Mouse (Mus musculus): Measurements from ENCODE around the gene Fam126a.
A peak's percentile ranks its signal among the peaks of the same experiment; 100 is the strongest.

Gene Fam126a

DNA sequence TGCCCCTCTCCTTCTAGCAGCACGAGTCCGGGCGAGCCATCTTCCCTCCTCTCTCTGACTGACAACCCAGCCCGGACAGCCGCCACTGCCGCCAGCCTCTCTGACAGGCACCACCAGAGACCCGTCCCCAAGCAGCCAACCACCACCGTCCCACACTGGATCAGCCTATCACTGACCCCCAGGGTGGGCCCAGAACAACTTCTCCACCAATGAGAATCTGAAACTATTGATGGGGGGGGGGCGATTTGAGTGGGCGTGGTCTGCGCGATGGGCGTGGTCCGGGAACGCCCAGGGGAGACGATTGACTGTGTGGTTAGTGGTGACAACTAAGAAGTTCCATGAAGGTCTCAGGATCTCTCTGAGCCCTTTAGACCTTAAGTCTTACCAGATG, at the start of gene Fam126a:
Gene Fam126a, minus strand, starts transcription at position 112 of the 391 bp plus-strand sequence.
- DNase-seq (ENCODE audit: low spot score in 2 of 2): peak; percentile 93 to 94

- DNase-seq (ENCODE audit: low spot score in 2 of 2): no peak
Observed at GRCm38 (mm10) chr5:24078420-24079179, 48.1 kb upstream of the Fam126a start.

GRCm38 (mm10) chr5:24077739-24078306, 47.3 kb upstream of the Fam126a start:
- no peak for DNase-seq (ENCODE audit: low spot score in 2 of 2)

GRCm38 (mm10) chr5:24076986-24077718, 46.7 kb upstream of the Fam126a start:
- DNase-seq (ENCODE audit: low spot score in 2 of 2): peak; percentile 64 to 71

- DNase-seq (ENCODE audit: low spot score in 2 of 2): no peak
Observed at GRCm38 (mm10) chr5:24072031-24072430, 41.5 kb upstream of the Fam126a start.

DNA sequence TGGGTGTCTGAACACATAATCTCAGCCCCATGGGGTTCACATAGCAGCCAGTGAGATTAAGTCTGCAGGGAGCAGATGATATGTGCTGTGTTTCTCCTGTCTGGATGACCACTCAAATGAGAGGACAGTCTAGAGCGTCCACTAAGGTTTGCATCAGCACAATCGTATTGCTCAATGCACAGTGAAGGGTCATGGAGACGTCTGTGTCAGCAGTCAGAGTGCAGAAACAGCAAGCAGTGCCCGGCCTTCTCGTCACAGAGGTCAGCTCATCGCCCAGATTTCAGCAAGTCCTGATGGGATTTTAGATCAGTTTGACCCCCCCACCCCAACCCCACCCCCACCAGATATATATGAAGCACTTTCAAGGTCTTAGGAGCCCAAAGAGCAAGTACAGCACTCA, 38.5 kb upstream of the Fam126a start:
- no peak for DNase-seq (ENCODE audit: low spot score in 2 of 2)

- peak in 1 of 2 experiments; percentile 23 for DNase-seq (ENCODE audit: low spot score in 2 of 2)
Observed at GRCm38 (mm10) chr5:24063545-24063944, 33.1 kb upstream of the Fam126a start.

GRCm38 (mm10) chr5:24063034-24063433, 32.5 kb upstream of the Fam126a start:
- no peak for DNase-seq (ENCODE audit: low spot score in 2 of 2)

GRCm38 (mm10) chr5:24060949-24061348, 30.5 kb upstream of the Fam126a start:
- DNase-seq (ENCODE audit: low spot score in 2 of 2): no peak

GRCm38 (mm10) chr5:24057592-24057991, 27.1 kb upstream of the Fam126a start:
- no peak for DNase-seq (ENCODE audit: low spot score in 2 of 2)

GRCm38 (mm10) chr5:24056865-24057264, 26.4 kb upstream of the Fam126a start:
- DNase-seq (ENCODE audit: low spot score in 2 of 2): no peak

DNA sequence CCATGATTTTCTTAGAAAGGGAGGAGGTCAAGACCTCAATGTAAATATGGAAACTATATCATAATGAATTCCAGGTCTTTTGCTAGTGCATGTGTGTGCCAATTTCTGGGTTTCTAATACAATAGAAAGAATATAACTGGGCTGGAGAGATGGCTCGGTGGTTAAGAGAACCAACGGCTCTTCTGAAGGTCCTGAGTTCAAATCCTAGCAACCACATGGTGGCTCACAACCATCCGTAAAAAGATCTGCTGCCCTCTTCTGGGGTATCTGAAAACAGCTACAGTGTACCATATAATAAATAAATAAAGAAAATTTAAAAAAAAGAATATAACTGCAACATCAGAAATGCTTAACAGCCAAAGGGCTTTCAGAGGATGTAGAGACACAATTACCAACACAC, 23.9 kb upstream of the Fam126a start:
- DNase-seq (ENCODE audit: low spot score in 2 of 2): no peak

DNA sequence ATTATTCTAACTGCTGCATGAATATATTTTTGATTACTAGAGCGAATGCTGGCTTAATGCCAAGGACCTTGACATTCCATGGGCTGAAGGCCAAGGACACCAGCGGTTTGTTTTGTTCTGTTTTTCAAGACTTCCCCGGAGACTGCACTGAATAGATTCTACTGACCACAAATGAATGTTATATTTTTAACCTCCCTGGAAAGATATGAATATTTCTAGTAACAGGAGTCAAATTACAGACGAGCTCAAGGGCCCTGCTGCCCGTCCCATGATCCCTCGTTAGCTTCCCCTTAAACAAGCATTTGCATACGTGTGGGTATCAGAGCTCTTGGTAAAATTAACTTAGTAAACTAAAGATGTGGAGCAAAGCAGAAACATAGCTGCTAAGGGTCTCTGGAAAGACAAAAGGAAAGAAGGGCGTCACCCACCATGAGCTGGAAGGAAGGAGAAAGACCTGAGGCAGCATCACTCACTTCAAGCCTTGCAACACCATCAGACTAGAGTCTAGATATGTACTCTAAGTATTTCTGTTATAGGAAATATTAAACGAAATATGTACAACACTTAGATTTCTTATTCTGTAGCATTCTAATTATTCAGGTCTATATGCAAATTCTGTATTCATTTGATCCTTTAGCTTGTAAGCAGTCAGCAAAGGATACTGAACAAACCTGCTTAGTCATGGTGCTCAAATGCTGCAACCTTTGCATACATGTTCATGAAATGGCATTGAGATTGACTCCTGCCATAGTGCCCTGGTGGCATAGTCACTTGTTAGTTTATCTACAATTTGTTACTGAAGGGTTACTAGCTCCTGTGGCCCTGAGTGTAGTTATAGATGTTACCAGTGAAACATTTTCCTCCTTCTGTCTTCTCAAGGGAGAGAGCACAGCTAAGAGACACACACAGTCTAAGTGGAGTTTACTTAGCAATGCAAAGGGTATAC, 23.0 kb upstream of the Fam126a start:
- DNase-seq (ENCODE audit: low spot score in 2 of 2): no peak

- DNase-seq (ENCODE audit: low spot score in 2 of 2): peak in 1 of 2 experiments; percentile 22
Observed at GRCm38 (mm10) chr5:24051755-24052675, 21.5 kb upstream of the Fam126a start.

DNA sequence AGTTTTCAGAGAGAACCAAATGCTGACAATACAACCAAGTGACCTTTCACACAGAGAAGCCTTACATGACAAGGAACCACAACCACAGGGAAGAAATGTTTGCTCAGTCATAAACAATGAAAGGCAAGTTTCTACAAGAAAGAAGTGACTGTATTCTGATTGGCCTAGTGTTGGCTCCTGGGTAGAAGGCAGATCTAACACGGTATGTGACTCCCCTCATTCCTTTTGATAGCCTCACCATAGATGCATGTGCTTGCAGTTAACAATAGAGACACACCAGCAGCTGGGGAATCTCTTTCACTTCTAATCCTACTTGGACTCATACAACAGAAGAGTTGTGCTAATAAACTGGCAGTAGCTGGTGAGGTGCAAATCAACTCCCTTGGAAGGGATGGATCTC, 17.3 kb upstream of the Fam126a start:
- no peak for DNase-seq (ENCODE audit: low spot score in 2 of 2)

DNA sequence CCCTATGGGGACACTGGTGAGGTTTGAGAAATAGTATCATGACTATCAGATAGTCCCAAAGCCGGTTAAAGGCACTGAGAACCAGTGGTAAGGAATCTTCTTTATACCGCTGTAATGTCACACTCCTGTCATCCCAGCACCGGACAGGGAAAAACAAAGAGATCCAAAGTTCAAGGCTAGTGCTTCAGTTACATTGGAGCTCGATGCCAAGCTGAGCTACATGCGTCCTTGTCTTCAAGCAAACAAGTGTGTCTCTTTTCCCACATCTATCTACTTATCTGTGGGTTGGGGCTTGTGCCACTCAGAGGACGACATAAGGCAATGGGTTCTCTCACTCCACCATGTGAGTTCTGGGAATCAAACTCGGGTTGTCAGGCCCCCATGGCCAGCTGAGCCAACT, 16.5 kb upstream of the Fam126a start:
- no peak for DNase-seq (ENCODE audit: low spot score in 2 of 2)

DNA sequence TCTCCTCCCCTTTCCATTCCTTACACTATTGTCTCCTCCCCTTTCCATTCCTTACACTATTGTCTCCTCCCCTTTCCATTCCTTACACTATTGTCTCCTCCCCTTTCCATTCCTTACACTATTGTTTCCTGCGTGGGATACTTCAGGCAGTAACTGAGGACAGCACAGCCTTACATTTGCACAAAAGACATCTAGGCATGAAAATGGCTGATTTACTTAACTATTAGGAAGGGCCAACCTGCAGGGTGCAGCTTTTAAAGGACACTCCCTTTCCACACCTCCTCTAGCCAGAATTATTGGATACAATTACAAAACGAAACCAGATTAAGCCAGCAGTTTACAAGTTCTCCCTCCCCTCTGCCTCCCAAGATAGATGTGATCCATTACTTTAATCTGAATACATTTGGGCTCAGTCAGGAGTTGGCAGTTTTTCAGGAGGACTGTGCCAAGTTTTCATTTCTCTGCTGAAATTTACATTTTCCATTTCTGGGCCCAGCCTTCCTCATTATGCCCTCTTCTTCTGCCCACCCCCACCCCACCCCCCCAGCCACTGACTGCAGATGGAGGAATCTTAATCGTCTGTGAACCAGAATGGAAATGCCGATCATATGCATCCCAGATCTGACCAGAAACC, 15.6 kb upstream of the Fam126a start:
- no peak for DNase-seq (ENCODE audit: low spot score in 2 of 2)

GRCm38 (mm10) chr5:24044387-24044786, 13.9 kb upstream of the Fam126a start:
- DNase-seq (ENCODE audit: low spot score in 2 of 2): no peak

GRCm38 (mm10) chr5:24043367-24043766, 12.9 kb upstream of the Fam126a start:
- DNase-seq (ENCODE audit: low spot score in 2 of 2): no peak

GRCm38 (mm10) chr5:24041341-24041852, 10.9 kb upstream of the Fam126a start:
- no peak for DNase-seq (ENCODE audit: low spot score in 2 of 2)
